Mouse (Mus musculus): ENCODE measurements around the gene Utrn. TPM values are rescaled to one million over a fixed set of nuclear protein-coding genes. Genes with fewer than 3 reads are reported as not detected.

Gene Utrn
- polyA plus RNA-seq, 1 experiment from 2014 or later = 27.5 TPM

GRCm38 (mm10) chr10:12724247-12725001 is 144.7 kb downstream of the Utrn start:
- no peaks in the 10 kb centered on the region for H3K36me3 ChIP-seq
- H3K4me3 ChIP-seq (replicated peaks) = no peak overlapping the region
- peaks cover 17% of the 10 kb centered on the region for H3K4me1 ChIP-seq
- no peak overlapping the region for H3K9ac ChIP-seq (replicated peaks)
- 53% methylated on average over 14 of the region's 14 CpGs for WGBS
- 0 out of 2 replicates have a peak overlapping the region, but pooled peaks have one; percentile 24 for H3K27ac ChIP-seq (replicated peaks)
- H3K27me3 ChIP-seq (replicated peaks) = no peaks in the 10 kb centered on the region
- peak; percentile 35; the same call in 1 of the 2 replicates for ATAC-seq (ENCODE audit: low FRiP score)
- no peak overlapping the region for H3K4me2 ChIP-seq
- H3K9me3 ChIP-seq (replicated peaks) = no peaks in the 10 kb centered on the region

- no peaks in the 10 kb centered on the region for H3K9me3 ChIP-seq (replicated peaks)
- no peaks in the 10 kb centered on the region for H3K36me3 ChIP-seq
- no peak overlapping the region for H3K4me2 ChIP-seq
- no peak overlapping the region for H3K27ac ChIP-seq (replicated peaks)
- WGBS = 50% methylated on average over 3 of the region's 3 CpGs
- H3K27me3 ChIP-seq (replicated peaks) = no peaks in the 10 kb centered on the region
- H3K4me3 ChIP-seq (replicated peaks) = no peak overlapping the region
- H3K9ac ChIP-seq (replicated peaks) = no peak overlapping the region
- peaks cover 17% of the 10 kb centered on the region for H3K4me1 ChIP-seq
- ATAC-seq (ENCODE audit: low FRiP score) = no peak
These were observed 145.9 kb downstream of the Utrn start for GRCm38 (mm10) chr10:12723269-12723668.

- no peak overlapping the region for H3K27ac ChIP-seq (replicated peaks)
- no peak overlapping the region for H3K4me2 ChIP-seq
- no peak overlapping the region for H3K4me3 ChIP-seq (replicated peaks)
- no peaks in the 10 kb centered on the region for H3K9me3 ChIP-seq (replicated peaks)
- 95% methylated on average over 2 of the region's 2 CpGs for WGBS
- H3K36me3 ChIP-seq = no peaks in the 10 kb centered on the region
- H3K27me3 ChIP-seq (replicated peaks) = no peaks in the 10 kb centered on the region
- no peak overlapping the region for H3K9ac ChIP-seq (replicated peaks)
- ATAC-seq (ENCODE audit: low FRiP score) = no peak
- H3K4me1 ChIP-seq = peaks cover 17% of the 10 kb centered on the region
These were observed 147.1 kb downstream of the Utrn start for GRCm38 (mm10) chr10:12722111-12722510.

- Histone ChIP-seq H3K27ac (replicated peaks) (no peak overlapping the region), H3K27me3 (replicated peaks) (no peaks in the 10 kb centered on the region), H3K9me3 (replicated peaks) (no peaks in the 10 kb centered on the region), H3K4me1 (no peaks in the 10 kb centered on the region), H3K36me3 (no peaks in the 10 kb centered on the region), H3K9ac (replicated peaks) (no peak overlapping the region), H3K4me3 (replicated peaks) (no peak overlapping the region), H3K4me2 (no peak overlapping the region)
- no peak for ATAC-seq (ENCODE audit: low FRiP score)
- 88% methylated on average over 8 of the region's 8 CpGs for WGBS
These were observed 150.8 kb downstream of the Utrn start for GRCm38 (mm10) chr10:12718386-12718785.

GRCm38 (mm10) chr10:12717381-12717780 is 151.8 kb downstream of the Utrn start:
- no peaks in the 10 kb centered on the region for H3K36me3 ChIP-seq
- H3K27me3 ChIP-seq (replicated peaks) = no peaks in the 10 kb centered on the region
- H3K4me1 ChIP-seq = no peaks in the 10 kb centered on the region
- H3K4me2 ChIP-seq = no peak overlapping the region
- no peak overlapping the region for H3K9ac ChIP-seq (replicated peaks)
- no peak overlapping the region for H3K27ac ChIP-seq (replicated peaks)
- 86% methylated on average over 3 of the region's 3 CpGs for WGBS
- no peak overlapping the region for H3K4me3 ChIP-seq (replicated peaks)
- ATAC-seq (ENCODE audit: low FRiP score) = no peak
- no peaks in the 10 kb centered on the region for H3K9me3 ChIP-seq (replicated peaks)

GRCm38 (mm10) chr10:12716657-12717327 is 152.4 kb downstream of the Utrn start:
- ATAC-seq (ENCODE audit: low FRiP score) = no peak
- Histone ChIP-seq H3K9me3 (replicated peaks) (no peaks in the 10 kb centered on the region), H3K9ac (replicated peaks) (no peak overlapping the region), H3K4me3 (replicated peaks) (no peak overlapping the region), H3K4me2 (no peak overlapping the region), H3K27me3 (replicated peaks) (no peaks in the 10 kb centered on the region), H3K27ac (replicated peaks) (no peak overlapping the region), H3K36me3 (no peaks in the 10 kb centered on the region), H3K4me1 (no peaks in the 10 kb centered on the region)
- WGBS = 85% methylated on average over 5 of the region's 5 CpGs

- H3K9ac ChIP-seq (replicated peaks) = no peak overlapping the region
- WGBS = 91% methylated on average over 14 of the region's 14 CpGs
- no peak overlapping the region for H3K4me2 ChIP-seq
- H3K4me3 ChIP-seq (replicated peaks) = no peak overlapping the region
- H3K9me3 ChIP-seq (replicated peaks) = no peaks in the 10 kb centered on the region
- H3K4me1 ChIP-seq = 0 out of 2 replicates have a peak, but pooled peaks cover 5% of the 10 kb centered on the region
- no peak overlapping the region for H3K27ac ChIP-seq (replicated peaks)
- H3K27me3 ChIP-seq (replicated peaks) = no peaks in the 10 kb centered on the region
- ATAC-seq (ENCODE audit: low FRiP score) = no peak
- no peaks in the 10 kb centered on the region for H3K36me3 ChIP-seq
These were observed 155.8 kb downstream of the Utrn start for GRCm38 (mm10) chr10:12713236-12713855.

- H3K4me1 ChIP-seq = 0 out of 2 replicates have a peak, but pooled peaks cover 5% of the 10 kb centered on the region
- H3K9ac ChIP-seq (replicated peaks) = no peak overlapping the region
- no peak overlapping the region for H3K4me2 ChIP-seq
- H3K27me3 ChIP-seq (replicated peaks) = no peaks in the 10 kb centered on the region
- no peak for ATAC-seq (ENCODE audit: low FRiP score)
- 20% methylated on average over 11 of the region's 11 CpGs for WGBS
- H3K9me3 ChIP-seq (replicated peaks) = no peaks in the 10 kb centered on the region
- H3K36me3 ChIP-seq = no peaks in the 10 kb centered on the region
- H3K27ac ChIP-seq (replicated peaks) = no peak overlapping the region
- H3K4me3 ChIP-seq (replicated peaks) = no peak overlapping the region
These were observed 157.8 kb downstream of the Utrn start for GRCm38 (mm10) chr10:12711332-12711831.

- Histone ChIP-seq H3K36me3 (no peaks in the 10 kb centered on the region), H3K4me3 (replicated peaks) (no peak overlapping the region), H3K27me3 (replicated peaks) (no peaks in the 10 kb centered on the region), H3K4me2 (no peak overlapping the region), H3K4me1 (0 out of 2 replicates have a peak, but pooled peaks cover 3% of the 10 kb centered on the region), H3K9me3 (replicated peaks) (no peaks in the 10 kb centered on the region), H3K9ac (replicated peaks) (no peak overlapping the region), H3K27ac (replicated peaks) (no peak overlapping the region)
- ATAC-seq (ENCODE audit: low FRiP score) = 0 out of 2 replicates have a peak, but pooled peaks have one; percentile 38
- 94% methylated on average over 2 of the region's 2 CpGs for WGBS
These were observed 162.6 kb downstream of the Utrn start for GRCm38 (mm10) chr10:12706516-12706915.

GRCm38 (mm10) chr10:12705990-12706389 is 163.2 kb downstream of the Utrn start:
- H3K4me1 ChIP-seq = no peaks in the 10 kb centered on the region
- H3K9me3 ChIP-seq (replicated peaks) = no peaks in the 10 kb centered on the region
- H3K27me3 ChIP-seq (replicated peaks) = no peaks in the 10 kb centered on the region
- WGBS = 88% methylated on average over 1 of the region's 1 CpGs
- no peak overlapping the region for H3K4me3 ChIP-seq (replicated peaks)
- H3K27ac ChIP-seq (replicated peaks) = no peak overlapping the region
- no peak overlapping the region for H3K9ac ChIP-seq (replicated peaks)
- no peaks in the 10 kb centered on the region for H3K36me3 ChIP-seq
- ATAC-seq (ENCODE audit: low FRiP score) = no peak
- no peak overlapping the region for H3K4me2 ChIP-seq

GRCm38 (mm10) chr10:12704290-12704689 is 164.9 kb downstream of the Utrn start:
- Histone ChIP-seq H3K4me2 (no peak overlapping the region), H3K9me3 (replicated peaks) (no peaks in the 10 kb centered on the region), H3K9ac (replicated peaks) (no peak overlapping the region), H3K36me3 (no peaks in the 10 kb centered on the region), H3K27ac (replicated peaks) (no peak overlapping the region), H3K4me3 (replicated peaks) (no peak overlapping the region), H3K4me1 (no peaks in the 10 kb centered on the region), H3K27me3 (replicated peaks) (no peaks in the 10 kb centered on the region)
- no peak for ATAC-seq (ENCODE audit: low FRiP score)
- WGBS = 36% methylated on average over 1 of the region's 1 CpGs

Measured in neural tube, embryonic 15.5 days (tissue).